Mouse (Mus musculus): ENCODE measurements around the gene Ttll13.
A peak's percentile ranks its signal among the peaks of the same experiment; 100 is the strongest.

The Ttll13 gene

DNA sequence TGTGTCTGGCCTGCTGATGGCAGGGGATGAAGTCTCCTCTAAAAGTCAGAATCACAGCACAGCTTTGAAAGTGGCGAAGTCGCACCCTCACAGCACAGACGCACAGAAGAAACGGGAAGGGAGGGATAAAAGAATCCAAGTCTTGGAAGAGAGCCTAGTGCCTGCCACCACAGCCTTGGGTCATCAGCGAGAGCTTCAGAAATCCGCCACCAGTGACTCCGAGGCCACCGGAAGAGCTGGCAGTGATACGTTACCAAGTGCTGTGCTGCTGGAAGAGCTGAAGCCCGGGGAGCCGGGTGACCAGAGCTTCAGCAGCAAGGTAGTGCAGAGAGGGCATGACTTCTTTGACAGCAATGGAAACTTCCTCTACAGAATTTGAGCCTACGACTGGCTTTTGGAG, 18.4 kb downstream of the Ttll13 start:
- no peak for DNase-seq (ENCODE audit: low read depth, low spot score)

DNA sequence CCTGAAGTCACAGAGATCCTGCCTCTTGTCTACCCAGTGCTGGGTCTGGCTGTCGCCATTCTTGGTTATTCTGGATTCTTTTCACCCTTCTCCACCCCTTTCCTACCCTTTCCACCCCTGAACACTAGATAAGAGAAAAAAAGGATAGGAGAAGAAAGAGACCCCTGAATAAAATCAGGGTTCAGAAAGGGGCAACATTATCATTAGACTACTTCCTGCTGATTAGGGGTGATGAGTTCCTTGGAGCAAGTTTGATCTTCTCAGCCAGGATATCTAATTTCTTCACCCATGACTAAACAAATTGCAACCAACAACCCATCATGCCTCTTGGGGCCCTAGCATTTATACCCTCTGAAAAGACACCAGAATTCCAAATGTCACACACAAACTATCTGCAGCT, 21.6 kb downstream of the Ttll13 start:
- no peak for DNase-seq (ENCODE audit: low read depth, low spot score)

DNA sequence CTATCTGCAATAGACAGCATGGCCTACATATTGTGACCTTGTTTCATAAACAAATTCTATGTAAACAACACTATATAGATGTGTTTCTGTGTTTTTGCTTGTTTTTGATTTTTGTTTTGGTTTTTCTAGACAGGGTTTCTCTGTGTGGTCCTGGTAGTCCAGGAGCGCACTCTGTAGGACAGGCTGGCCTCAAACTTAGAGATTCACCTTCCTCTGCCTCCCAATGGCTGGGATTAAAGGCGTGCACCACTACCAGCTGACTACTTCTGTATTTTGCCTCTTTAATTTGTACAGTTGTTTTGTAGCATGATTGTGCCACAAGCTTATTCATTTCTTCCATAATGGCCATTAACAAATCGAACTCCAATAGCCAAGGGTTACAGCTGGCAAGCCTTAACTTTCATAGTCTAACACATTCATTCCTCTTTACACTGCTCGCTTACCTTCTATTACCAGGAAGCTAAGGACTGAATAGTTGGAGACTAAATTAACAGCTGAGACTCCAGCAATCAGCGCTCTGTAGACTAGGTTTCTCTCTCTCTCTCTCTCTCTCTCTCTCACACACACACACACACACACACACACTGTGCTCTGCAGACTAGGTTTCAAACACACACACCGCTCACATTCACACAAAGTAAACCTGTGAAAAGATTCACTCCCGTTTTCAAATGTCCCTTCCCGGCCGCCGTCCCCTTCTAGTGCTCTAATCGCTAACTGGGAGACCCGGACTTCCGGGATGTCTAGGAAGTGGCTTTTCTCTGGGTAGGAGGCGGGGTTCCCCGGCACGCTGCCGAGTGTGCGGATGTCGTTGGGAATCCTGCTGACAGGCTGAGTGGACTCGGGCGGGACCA, 22.9 kb downstream of the Ttll13 start, which contains the start of gene Vps33b:
Gene Vps33b, plus strand, starts transcription at position 753 of the 854 bp plus-strand sequence.
- peak; percentile 92 for DNase-seq (ENCODE audit: low read depth, low spot score)

DNA sequence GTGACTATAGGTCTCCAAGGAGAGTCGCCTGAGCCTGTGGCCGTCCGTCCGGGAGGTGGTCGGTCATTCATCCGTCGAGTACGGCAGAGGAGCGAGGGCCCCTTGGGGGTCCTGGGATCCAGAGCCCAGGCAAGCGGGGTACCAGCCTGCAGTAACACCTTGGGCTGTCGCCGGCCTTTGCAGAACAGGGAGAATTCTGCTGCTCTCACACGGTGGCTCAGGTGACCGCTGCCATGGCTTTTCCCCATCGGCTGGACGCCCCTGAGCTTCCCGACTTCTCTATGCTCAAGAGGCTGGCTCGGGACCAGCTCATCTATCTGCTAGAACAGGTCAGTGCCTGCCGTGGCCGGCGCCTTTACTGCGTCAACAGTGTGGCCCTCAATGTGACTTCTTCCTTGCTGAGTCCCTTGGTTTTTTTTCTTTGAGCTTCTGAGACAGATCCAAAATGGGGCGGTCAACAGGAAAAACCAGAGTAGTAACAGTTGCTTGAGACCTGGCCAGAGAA, 23.6 kb downstream of the Ttll13 start:
- no peak for DNase-seq (ENCODE audit: low read depth, low spot score)

DNA sequence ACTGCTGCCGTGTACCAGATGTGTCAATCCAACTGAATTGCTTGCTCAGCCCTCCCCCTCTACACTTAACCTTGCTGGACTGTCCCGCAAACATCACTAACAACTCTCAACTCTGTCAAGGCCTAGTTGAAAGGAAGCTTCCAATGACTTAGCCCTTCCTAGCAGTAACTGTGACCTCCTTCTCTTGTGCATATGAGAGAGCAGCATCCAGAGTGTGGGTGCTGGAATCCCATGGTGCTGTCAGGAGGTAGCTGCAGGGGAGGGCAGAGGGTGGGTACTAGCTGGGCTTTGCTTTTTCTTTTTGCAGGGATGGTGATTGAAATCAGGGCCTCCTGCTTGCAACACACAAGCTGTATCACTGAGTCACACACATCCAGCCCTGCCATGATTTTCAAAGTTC, 27.3 kb downstream of the Ttll13 start:
- DNase-seq (ENCODE audit: low read depth, low spot score): no peak

DNA sequence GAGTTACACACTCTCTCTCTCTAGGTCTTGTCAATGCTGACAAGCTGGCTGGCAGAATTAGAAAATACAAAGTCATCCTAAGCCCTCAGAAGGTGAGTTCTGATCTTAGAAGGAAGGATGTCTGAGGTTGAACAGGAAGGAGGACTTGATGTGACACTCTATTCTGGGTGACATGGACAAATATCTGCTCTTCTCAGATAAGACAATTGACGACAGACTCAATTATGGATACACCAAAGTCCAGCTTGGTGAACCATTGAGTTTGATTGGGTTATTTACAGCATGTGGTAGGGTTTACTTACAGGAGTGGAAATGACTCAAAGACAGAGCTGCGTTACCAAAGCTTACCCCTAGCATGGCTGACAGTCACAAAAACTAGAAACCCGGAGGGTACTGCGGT, 30.2 kb downstream of the Ttll13 start:
- DNase-seq (ENCODE audit: low read depth, low spot score): no peak

- no peak for DNase-seq (ENCODE audit: low read depth, low spot score)
Observed at GRCm38 (mm10) chr7:80280032-80280431, 33.9 kb downstream of the Ttll13 start.

DNA sequence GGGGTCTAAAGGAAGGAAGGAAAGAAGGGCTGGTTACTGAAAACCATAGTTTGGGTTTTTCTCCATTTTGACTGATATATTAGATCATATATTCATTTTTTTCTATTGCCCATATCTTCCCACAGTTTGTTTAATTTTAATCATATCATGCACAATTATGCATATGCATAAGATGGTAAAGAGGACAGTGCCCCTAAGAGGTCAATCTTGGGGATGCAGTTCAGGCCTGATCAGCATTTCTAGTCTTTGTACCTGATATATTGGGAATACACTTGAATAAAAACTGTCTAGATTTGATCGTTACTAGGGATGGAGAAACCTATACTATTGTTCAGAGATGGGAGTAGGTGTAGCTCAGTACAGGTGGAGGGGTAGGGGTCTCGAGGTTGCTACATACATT, 34.8 kb downstream of the Ttll13 start:
- DNase-seq (ENCODE audit: low read depth, low spot score): no peak

DNA sequence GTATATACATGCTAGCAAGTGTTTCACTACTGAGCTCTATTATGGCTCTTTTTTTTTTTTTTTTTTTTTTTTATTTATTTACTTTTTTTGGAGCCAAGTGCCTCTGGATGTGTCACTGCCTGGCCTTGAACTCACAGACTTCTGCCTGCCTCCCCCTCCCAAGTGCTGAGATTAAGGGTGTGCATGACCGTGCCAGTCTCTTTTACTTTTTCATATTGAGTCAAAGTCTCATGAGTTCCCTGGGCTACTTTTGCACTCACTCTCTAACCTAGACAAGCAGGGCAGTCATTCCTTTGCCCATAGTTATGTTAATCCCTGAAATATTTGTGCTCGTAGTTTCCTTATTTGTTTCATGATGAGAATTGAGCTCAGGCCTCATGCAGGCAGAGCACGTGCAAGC, 35.5 kb downstream of the Ttll13 start:
- no peak for DNase-seq (ENCODE audit: low read depth, low spot score)

GRCm38 (mm10) chr7:80283226-80283918, 37.2 kb downstream of the Ttll13 start:
- DNase-seq (ENCODE audit: low read depth, low spot score): no peak

DNA sequence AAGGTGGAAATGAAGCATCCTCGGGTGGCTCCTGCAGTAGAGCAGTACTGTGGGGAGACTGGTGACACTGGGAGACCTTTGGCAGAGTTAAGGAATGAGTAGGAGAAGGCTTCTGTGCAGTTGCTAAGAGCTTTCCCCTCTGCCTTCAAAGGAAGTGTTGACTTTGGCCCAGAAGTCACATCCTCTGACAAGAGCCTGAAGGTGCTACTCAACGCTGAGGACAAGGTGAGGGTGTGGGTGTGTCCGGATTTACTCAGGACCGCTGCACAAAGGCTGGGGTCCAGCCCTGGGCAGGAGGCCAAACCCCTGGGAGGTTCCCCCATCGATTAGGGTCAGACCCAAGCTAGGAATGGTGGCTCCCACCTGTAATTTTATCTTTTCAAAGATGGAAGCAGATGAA, 38.2 kb downstream of the Ttll13 start:
- no peak for DNase-seq (ENCODE audit: low read depth, low spot score)

DNA sequence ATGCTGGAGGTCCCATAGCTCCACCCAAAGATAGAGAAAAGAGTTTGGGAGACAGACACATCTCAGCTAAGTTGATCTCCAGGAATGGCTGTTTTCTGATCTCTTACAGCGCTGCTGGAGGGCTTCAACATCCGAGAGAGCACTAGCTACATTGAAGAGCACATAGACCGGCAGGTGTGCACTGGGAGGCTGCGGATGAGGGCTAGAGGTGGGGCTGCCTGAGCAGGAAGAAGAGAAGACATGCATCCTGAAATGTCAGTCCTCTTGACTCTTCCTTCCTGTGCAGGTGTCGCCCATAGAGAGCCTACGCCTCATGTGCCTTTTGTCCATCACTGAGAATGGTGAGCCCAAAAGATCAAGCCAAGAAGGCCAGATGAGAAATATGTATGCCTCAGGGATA, 39.5 kb downstream of the Ttll13 start:
- DNase-seq (ENCODE audit: low read depth, low spot score): no peak

- DNase-seq (ENCODE audit: low read depth, low spot score): no peak
Observed at GRCm38 (mm10) chr7:80287736-80288135, 41.6 kb downstream of the Ttll13 start.

GRCm38 (mm10) chr7:80294062-80294763, 48.0 kb downstream of the Ttll13 start, which contains the start of gene Prc1:
Gene Prc1, plus strand, starts transcription at chr7:80294450.
- DNase-seq (ENCODE audit: low read depth, low spot score): peak; percentile 98

DNA sequence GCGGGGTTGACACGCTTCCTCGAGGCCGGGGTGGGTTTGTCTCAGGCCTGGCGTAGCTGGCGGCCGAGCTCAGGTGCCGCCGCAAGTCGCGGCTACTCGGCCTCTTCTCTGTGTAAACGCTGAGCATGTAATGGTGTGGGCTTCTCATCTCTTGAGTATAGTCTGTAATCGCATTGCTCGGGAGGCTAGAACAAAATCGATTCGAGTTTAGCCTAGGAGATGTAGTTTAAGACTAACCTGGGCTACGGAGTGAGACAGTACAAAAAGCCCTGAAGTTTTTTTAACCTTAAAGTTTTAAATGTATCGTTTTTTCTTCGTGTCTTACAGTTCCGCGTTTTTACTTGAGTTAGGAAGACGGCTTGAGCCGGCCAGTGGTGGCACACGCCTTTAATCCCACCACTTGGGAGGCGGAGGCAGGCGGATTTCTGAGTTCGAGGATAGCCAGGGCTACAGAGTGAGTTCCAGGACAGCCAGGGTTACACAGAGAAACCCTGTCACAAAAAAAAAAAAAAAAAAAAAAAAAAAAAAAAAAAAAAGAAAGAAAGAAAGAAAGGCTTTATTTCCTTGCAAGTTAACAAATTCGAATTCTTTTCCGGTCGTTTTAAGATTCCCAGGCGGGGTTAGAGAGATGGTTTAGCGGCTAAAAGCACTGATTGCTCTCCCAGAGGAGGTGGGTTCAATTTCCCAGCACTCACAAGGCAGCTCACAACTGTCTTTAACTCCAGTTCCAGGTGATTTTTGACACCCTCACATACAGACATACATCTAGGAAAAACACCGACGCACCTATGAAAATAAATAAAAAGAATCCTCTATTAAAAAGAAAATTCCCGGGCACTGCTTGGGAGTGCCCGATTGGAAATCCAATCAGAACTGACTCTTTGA, 48.8 kb downstream of the Ttll13 start:
- no peak for DNase-seq (ENCODE audit: low read depth, low spot score)

DNA sequence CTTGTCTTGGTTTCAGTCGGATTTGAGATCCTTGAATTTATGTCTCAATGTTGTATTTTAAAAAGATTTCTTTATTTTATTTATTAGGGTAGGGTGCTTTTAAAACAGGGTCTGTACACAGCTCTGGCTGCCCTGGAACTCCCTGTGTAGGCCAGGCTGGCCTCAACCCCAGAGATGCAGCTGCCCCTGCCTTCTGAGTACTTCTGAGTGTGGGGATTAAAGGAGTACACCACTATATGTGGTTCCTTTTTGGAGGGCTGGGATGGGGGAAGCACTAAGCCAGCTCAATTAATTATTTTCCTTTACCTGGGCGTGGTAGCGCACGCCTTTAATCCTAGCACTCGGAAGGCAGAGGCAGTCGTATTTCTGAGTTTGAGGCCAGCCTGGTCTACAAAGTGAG, 50.3 kb downstream of the Ttll13 start:
- no peak for DNase-seq (ENCODE audit: low read depth, low spot score)

DNA sequence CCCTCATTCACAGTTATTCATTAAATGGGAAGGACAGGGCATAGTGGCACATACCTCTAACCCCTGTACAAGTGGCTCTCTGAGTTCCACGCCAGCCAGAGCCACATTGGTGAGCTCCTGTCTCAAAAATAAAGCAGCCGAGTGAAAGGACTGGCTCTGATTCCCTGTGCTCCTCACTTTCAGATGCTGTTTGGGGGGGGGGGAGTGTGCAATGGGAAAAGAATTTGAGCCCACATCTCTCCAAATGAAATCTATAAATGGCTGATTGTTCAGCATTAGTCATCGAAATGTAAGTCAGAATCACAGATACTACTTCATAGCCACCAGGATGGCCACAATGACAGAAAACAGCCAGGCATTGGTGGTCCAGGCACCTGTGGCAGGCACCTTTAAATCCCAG, 50.9 kb downstream of the Ttll13 start:
- DNase-seq (ENCODE audit: low read depth, low spot score): no peak

DNA sequence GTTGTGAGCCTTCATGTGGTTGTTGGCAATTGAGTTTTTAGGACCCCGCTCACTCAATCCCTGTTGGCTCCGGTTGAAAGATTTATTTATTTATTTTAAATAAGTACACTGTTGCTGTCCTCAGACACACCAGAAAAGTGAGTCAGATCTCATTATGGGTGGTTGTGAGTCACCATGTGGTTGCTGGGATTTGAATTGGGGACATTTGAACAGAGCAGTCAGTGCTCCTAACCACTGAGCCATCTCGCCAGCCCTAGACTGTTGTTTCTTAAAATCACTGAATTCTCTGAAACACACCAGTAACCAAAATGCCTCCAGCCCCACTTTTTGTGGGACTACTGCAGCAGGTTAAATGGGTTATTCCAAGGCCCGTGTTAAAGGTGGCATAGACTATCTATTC, 52.6 kb downstream of the Ttll13 start:
- no peak for DNase-seq (ENCODE audit: low read depth, low spot score)

- no peak for DNase-seq (ENCODE audit: low read depth, low spot score)
Observed at GRCm38 (mm10) chr7:80299568-80299967, 53.4 kb downstream of the Ttll13 start.

GRCm38 (mm10) chr7:80301522-80301921, 55.3 kb downstream of the Ttll13 start:
- no peak for DNase-seq (ENCODE audit: low read depth, low spot score)

DNA sequence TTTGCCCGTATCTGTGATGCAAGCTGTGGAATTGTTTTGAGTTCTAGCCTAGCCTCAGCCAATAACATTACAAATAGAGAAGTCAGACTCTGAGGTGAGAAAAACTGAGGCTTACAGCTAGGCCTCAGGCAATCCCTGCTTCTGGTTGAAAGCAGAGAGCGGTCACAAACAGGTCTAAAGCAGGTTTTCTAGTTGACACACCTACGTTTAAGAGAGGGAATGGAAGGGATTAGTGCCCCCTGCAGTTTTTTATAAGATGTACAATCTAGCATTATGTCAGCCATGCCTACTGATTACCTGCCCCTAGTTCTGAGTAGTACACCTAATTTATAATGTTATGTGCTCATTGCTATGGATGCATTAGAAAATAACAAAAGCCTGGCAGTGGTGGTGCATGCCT, 61.6 kb downstream of the Ttll13 start:
- no peak for DNase-seq (ENCODE audit: low read depth, low spot score)
